Mouse (Mus musculus) thymus, postnatal 25 days (tissue): ENCODE measurements at regions not wholly inside any gene's neighbourhood (a gene's known extent, or its start where the extent isn't known, plus 50 kb on each side); places are given as distances from the start of the nearest gene placed in this dataset.

Experiments used
- DNase-seq: peaks from one replicate; pipeline ENCODE4 v3.0.0; 2022

DNA sequence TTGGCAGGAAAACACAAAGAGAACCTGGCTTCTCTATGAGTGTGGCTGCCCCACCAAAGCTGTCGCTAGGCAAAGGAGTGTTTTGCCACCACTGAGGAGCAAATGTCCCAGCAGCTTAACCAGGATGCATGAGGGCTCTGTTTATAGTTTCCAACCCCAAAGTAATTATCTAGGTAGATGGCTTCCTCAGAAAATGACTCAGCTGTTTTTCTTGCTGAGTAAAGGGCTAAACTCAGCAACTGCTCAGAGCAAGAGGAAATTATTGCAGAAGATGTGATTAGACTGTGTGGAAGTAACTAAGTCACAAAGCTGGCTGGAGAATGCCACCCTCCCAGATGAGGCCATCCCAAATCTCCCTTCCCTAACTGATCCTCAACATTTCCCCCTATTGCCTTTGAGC, 2211.2 kb upstream of the Gm7489 start:
- DNase-seq, result no peak

DNA sequence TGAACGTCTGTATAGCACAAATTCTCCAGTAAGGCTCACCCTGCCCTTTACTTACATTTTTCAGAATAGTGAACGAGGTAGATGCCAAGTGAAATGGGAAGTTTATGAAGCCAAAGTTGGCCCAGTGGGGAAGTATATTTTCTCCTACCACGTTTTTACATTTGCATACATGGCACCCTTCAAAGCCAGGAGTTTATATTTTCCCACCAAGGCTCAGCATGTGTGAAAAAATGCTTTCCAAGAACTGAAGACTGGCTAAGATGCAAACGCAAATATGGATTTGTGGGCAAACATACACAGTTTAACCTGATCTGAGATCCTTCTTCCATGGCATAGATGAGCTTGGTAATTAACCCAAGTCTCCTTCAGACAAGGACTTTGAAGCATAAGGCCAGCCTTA, 2209.4 kb upstream of the Gm7489 start:
- DNase-seq, result no peak

GRCm38 (mm10) chr15:51676694-51677093, 2208.0 kb upstream of the Gm7489 start:
- DNase-seq, result no peak

GRCm38 (mm10) chr15:51677266-51677665, 2207.4 kb upstream of the Gm7489 start:
- no peak for DNase-seq

DNA sequence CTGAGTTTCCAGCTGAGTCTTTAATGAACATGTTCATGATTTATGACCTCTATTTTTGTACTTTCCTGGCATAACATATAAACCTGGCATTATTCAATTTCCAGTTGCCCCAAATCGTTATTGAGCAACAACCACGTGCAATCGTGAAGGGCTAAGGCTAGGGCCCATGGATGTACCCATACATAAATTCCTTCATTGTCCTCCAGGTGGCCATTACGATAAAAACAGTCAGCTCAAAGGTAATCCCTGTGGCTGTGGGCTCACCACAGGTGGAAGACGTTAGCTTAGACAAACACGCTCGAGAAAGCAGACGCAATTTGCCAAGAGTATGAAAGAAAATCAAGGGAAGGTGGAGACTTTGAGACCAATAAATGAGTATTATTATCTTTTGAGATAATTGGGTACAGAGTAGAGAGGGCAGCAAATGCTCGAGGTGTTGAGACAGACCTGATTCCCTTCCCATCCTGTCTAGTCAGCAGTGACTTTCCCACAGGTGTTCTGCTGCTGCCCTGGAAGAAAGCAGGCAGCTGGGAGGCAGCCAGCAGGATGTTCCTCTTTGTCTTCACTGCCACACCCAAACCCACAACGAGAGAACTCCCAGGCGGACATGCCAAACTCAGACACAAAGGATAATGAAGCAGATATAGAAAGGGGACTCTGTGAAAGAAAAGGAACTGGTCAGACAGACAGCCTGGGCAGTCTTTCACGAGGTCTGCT, 2205.4 kb upstream of the Gm7489 start:
- no peak for DNase-seq

DNA sequence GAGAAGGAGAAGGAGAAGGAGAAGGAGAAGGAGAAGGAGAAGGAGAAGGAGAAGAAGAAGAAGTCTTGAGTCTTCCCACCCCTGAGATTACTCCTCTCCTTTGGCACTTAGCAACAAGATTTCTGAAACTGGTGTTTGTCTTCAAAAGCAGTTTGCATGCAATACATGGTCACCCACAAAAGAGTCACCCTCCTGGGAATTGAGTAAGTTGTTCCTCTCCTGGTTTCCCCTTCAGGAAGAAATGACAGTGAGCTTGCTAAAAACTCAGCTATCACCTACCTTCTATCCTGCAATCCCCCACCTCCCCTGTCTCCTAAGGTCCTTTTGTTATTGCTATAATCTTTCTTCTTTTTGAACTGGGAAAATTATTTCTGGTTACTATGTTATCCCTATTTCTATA, 2204.2 kb upstream of the Gm7489 start:
- no peak for DNase-seq

DNA sequence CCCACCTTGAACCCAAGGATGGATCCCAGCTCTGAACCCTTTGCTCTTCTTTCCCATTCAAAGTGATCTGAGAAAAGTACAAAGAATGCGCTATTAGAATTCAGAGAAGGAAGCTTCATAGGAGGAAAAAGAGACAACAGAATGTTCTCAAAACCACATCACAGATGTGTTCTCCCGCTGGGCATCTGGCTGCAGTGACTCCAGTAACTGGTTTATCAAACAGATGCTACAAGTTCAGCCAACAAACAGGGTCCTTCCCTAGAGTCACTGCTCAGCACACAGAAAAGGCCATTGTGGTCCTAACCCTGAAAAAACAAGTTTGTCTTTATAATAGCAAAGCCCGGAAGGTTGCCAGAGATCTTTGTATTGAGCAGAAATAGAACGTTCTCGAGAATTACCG, 2203.5 kb upstream of the Gm7489 start:
- DNase-seq, result no peak

DNA sequence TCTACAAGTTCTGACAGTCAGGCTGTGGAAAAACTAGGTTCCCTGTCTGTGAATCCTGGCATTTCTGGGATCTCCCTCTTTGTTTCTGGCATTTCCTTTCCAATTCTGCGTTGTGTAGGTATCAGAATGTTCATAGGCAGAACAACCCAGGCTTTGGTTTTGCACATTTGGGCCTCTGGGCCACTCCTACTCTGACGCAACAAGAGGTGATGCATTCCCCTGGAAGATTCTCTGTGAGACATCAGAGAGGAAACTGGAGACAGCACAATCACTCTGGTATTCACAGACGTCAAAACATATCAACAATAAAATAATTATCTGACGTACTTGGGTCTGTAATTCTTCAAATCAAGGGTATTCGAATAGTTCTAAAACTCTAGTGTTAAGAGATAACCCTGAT, 2202.4 kb upstream of the Gm7489 start:
- no peak for DNase-seq

DNA sequence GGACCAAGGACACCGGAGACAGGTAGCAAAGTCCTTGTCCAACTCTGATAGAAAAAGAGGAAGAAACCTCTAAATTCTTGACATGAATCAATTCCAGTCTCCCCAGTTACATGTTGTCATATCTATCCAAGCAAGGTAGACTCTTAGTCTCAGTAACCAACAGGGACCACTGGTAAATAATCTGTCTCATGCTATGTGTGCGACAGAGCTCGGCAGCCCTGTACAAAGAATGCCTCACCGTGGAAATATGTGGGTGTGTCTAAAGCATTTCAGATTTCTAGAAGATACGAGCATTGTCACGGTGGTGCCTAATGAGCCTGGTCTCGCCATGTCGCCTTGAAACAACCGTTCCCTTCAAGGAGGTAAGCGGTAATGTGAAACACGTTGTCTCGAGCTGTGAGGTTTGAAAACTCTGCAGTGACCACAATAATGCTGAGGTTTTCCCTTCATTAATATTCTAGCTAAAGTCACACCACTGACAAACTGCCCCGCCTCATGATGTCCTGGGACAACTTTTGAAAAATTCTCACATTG, 2197.6 kb upstream of the Gm7489 start:
- no peak for DNase-seq

DNA sequence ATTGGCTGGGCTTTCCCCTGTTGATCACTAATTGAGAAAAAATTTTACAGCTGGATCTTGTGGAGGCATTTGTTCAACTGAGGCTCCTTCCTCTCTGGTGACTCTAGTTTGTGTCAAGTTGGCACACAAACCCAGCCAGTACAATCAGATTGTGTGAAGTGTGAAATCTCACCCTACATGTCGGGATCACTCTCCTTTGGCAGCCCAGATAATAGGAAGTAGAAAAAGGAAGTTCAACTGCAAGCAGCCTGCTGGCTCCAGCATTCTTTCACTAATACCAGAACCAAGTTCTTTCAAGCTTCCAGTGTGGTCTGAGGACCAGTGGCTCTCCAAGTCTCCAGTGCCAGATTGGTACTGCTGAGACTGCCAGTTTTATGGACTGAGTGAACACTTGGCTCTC, 2195.2 kb upstream of the Gm7489 start:
- DNase-seq, result no peak

DNA sequence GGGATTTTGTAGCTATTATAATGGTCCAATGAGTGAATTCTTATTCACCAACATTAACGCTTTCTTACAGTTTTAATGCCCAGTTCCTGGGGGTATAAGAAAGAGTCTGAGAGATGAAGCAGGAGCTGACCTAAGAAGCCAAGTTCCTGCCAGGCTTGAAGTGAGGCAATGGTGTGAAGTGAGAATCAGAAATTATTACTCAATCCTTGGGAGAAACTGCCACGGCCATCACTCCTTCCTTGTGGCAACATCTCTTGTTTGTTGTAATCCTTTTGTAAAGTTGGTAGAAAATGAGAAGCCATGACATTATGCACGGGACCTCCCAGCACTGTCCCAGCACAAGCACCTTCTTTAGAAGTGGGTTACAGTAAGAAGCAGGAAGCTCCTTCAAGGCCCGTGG, 2192.0 kb upstream of the Gm7489 start:
- no peak for DNase-seq

GRCm38 (mm10) chr15:51696344-51697016, 2188.2 kb upstream of the Gm7489 start:
- peak; percentile 35 for DNase-seq

DNA sequence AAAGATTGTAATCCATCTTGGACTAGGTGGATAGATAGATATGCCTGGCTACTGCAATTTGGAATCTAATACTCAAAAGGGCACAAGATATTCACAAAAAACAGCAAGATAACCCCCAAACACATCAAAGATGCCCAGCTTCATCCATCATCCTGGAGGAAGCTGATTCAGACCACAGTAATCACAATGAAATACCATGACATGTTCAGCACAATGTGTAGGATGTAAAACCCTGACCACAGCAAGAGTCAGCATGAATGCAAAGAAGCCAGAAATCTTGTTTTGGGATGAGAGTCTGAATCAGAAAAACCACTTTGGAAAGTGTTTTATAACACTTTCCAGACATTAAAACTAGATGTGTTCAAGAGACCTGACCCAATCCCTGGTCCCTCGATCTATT, 2180.5 kb upstream of the Gm7489 start:
- DNase-seq, result no peak

- DNase-seq, result no peak
Observed at GRCm38 (mm10) chr15:51709871-51710655, 2174.6 kb upstream of the Gm7489 start.

DNA sequence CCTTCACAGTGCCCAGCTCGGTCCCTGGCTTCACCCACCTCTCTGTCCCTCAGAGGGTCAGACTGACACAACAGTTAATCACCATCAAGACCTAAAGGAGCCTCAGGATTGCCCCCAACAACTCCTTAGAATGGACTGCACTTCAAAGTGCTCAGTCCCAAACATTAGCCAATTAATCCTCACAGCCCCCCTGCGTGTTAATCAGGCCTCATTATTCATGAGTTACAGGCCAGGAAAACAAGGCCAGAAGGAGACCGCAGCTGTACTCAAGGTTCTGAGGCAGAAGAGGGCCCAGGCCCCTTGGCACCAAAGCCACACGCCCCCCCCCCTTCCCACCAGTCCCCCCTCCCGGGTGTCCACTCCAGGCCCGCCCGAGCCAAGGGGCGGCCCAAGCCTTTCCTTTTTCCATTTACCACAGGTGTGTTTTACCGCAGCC, 2163.8 kb upstream of the Gm7489 start:
- no peak for DNase-seq

GRCm38 (mm10) chr15:51721363-51721762, 2163.3 kb upstream of the Gm7489 start:
- DNase-seq, result no peak

DNA sequence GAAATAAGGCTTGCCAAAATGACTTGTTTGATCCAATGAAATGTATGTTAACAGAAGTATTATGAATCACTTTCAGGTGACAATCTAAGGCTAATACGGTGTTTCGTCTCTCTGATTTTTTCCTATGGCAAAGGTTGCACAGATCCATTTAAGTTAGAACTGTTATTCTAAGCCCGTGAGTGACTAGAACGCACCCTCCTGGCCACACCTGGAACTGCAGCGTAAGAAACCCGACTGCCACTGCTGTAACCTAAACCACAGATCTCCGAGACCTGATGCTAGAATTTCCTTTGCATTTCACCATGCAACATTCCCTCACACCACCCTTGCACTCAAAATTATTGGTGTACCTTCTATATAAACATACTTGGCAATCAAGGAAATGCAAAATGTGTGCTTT, 2160.6 kb upstream of the Gm7489 start:
- no peak for DNase-seq

DNA sequence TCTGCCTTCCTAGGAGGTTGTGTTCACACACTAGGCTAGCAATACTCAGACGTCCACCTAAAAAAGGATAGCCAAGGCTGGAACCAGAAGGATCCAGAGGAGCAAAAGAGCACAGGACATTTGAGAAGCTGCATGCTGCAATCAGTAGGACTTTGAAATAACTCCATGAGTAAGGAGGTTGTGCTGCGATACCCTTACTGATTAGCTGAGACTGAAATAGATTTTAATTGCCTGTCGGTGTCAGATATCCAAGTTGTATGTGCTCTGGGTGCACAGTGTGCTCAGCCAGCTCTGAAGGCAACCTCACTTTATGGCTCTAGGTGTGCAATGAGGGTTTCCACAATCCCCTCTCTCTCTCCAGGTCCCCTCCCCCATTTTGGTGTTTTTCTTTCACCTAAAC, 2159.2 kb upstream of the Gm7489 start:
- no peak for DNase-seq

- no peak for DNase-seq
Observed at GRCm38 (mm10) chr15:51730106-51730505, 2154.6 kb upstream of the Gm7489 start.

DNA sequence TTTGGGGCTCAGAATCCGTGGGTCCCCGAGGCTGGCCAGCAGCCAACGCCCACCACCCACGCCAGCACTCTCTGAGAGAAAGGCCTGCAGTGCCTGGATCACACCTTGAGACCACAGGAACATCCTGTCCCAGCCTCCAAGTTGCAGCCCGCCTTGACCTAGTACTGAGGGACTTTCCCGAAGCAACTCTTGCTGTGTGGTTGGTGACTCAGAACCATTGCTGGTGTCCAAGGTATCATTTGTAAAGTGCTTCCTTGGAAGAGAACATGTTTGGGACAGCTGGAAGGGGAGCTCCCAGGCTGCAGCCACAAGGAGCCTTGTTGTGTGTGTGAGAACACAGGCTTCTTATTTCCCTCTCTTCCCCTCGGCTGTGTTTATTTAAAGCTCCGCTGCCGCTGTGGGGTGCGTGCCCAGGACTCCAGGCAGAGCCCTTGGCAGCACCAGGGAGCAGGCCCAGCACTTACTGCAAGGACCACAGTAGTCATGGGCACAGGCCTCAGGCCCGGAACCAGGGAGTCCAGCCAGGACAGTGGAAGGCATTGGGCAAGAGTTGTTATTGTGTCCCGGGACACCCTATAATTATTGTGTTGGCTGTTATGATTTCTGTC, 2153.8 kb upstream of the Gm7489 start:
- no peak for DNase-seq

DNA sequence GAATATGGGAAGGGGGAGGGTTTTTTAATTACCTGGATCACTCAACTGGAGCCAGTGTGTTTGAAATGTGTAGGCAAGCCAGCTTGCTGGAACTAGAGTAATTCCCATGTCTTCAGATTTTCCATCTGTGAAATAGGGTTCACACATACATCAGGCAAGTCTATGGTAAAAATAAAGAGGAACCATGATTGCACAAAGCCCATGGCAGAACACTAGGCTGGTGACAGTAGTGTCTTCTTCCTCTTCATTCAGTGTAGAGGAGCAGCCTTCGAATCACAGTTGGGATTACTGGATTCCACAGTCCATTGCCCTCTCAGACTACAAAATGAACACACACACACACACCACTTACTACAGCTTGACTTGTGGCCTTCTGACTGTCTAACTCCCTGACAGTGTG, 2150.5 kb upstream of the Gm7489 start:
- DNase-seq, result no peak
